Mouse (Mus musculus) heart, adult 2 months (tissue): Measurements from ENCODE around the gene Apoa1.

Experiments
- CTCF ChIP-seq: fragments of 200-600 bp; IDR thresholded peaks from 2 replicates; pipeline ENCODE4 v1.8.1; 2022; ENCODE audit warnings: antibody characterized with exemption, mild to moderate bottlenecking, moderate library complexity
- POLR2A ChIP-seq: fragments of 200-500 bp; IDR thresholded peaks from 2 replicates; pipeline ENCODE4 v1.6.1; 2011; ENCODE audit warnings: mild to moderate bottlenecking, low read depth, low read length, control low read depth; ENCODE audit not compliant: insufficient read depth

GRCm38 (mm10) chr9:46235596-46235648, 7.0 kb downstream of the Apoa1 start, which contains the start of gene Apoc3:
- TF ChIP-seq POLR2A: no peak
- TF ChIP-seq CTCF: no peak
